Mouse (Mus musculus) cerebellum, postnatal 10 days (tissue): Measurements from ENCODE around the gene Eaf2.

Experiments used
- DNase-seq, 2 experiments: peaks; one replicate each; pipeline ENCODE4 v3.0.0; 2021; ENCODE audit warnings: mixed read lengths in 2 of 2

Gene Eaf2

DNA sequence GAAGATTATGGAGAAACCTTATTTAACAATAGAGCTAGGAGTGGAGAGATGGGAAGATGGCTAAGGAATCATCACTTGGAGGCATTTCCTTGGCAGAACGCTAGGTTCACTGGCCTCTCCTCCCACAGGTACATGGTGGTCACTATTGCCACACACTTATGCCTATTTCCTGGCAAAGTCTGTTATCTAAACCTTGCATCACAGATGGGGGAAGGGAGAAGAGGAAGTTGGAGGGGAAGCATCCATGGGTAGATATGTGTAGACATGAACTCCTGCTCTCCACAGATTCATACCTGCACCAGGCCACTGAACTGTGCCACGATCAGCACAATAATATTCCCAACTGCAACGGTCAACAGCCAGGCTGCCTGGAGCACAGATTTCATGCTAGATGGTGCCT is 122.8 kb downstream of the Eaf2 start:
- DNase-seq = no peak

- DNase-seq = no peak
These were observed 127.0 kb downstream of the Eaf2 start for GRCm38 (mm10) chr16:36747767-36748166.

GRCm38 (mm10) chr16:36747068-36747467 is 127.7 kb downstream of the Eaf2 start:
- no peak for DNase-seq

- DNase-seq = no peak
These were observed 131.2 kb downstream of the Eaf2 start for GRCm38 (mm10) chr16:36743580-36743979.
